Mouse (Mus musculus) bone marrow macrophage, adult 2 months (primary cell): Measurements from ENCODE around the gene Sdhaf1.

Source experiments
- CTCF ChIP-seq: IDR thresholded peaks from 2 replicates; pipeline ENCODE4 v1.5.1; 2012; ENCODE audit warnings: low read depth, mild to moderate bottlenecking, low read length, moderate library complexity
- POLR2A ChIP-seq: IDR thresholded peaks from 2 replicates; pipeline ENCODE4 v1.6.1; 2012; ENCODE audit warnings: mild to moderate bottlenecking, low read depth, low read length, borderline replicate concordance

DNA sequence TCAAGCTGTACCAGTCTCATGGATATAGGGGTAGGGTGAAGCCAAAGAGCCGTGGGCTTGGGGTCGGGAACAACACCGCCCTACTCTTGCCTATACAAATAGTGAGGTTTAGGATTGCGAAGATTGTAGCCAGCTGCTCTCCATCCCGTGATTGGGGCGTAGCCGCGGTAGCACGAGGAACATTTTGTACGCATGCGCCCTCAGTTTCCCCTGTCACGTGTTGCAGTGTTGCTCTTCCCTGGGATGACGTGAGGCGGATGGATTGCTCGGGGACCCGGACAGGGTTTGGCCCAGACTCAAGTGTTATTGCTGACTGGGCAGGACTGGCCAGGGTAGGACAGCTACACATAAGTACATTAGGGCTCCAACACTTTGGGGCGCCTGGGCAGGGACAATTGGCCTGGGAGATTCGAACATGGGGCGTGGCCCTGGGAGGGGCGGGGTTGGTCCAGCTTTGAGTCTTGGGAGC, 43.0 kb downstream of the Sdhaf1 start:
- TF ChIP-seq POLR2A (0 out of 2 replicates have a peak, but pooled peaks have one; percentile 27), CTCF (no peak)
